Mouse (Mus musculus): Measurements from ENCODE around the gene Car9. TPM values are rescaled to one million over a fixed set of nuclear protein-coding genes. Genes with fewer than 3 reads are reported as not detected.

Car9 gene
- polyA plus RNA-seq, 1 experiment from 2014 or later, result 0.25 TPM

- Histone ChIP-seq H3K4me3 (peak overlapping the region; percentile 53; the same call in 1 of the 2 replicates), H3K9ac (peak overlapping the region; percentile 72; the same call in 1 of the 2 replicates), H3K27ac (no peak overlapping the region), H3K9me3 (no peaks in the 10 kb centered on the region), H3K36me3 (peaks cover 3% of the 10 kb centered on the region; the same call in 1 of the 2 replicates), H3K4me1 (replicated peaks) (peaks cover 42% of the 10 kb centered on the region), H3K27me3 (0 out of 2 replicates have a peak, but pooled peaks cover 4% of the 10 kb centered on the region), H3K4me2 (peak overlapping the region; percentile 77)
- no peak for ATAC-seq (ENCODE audit: low FRiP score)
- WGBS, result 77% methylated on average over 4 of the region's 4 CpGs
These were observed 8.8 kb upstream of the Car9 start for GRCm38 (mm10) chr4:43497946-43498345.

GRCm38 (mm10) chr4:43498983-43499382 lies 7.8 kb upstream of the Car9 start:
- H3K36me3 ChIP-seq, result peaks cover 3% of the 10 kb centered on the region; the same call in 1 of the 2 replicates
- H3K9ac ChIP-seq, result peak overlapping the region; percentile 72; the same call in 1 of the 2 replicates
- H3K4me1 ChIP-seq (replicated peaks), result peaks cover 39% of the 10 kb centered on the region
- WGBS, result 16% methylated on average over 8 of the region's 8 CpGs
- H3K4me3 ChIP-seq, result peak overlapping the region; percentile 53
- no peak overlapping the region for H3K27ac ChIP-seq
- 0 out of 2 replicates have a peak, but pooled peaks have one; percentile 12 for ATAC-seq (ENCODE audit: low FRiP score)
- H3K27me3 ChIP-seq, result 0 out of 2 replicates have a peak, but pooled peaks cover 6% of the 10 kb centered on the region
- no peaks in the 10 kb centered on the region for H3K9me3 ChIP-seq
- H3K4me2 ChIP-seq, result peak overlapping the region; percentile 77

GRCm38 (mm10) chr4:43499407-43500333 lies 7.1 kb upstream of the Car9 start, which contains the start of gene Arhgef39:
TSS of gene Arhgef39 (minus strand) at chr4:43499695.
- Histone ChIP-seq H3K4me3 (peak within 1 kb of the TSS; percentile 53), H3K36me3 (peaks cover 3% of the 10 kb centered on the region; the same call in 1 of the 2 replicates), H3K9me3 (no peaks in the 10 kb centered on the region), H3K27ac (no peak within 1 kb of the TSS), H3K9ac (peak within 1 kb of the TSS; percentile 72), H3K4me2 (peak within 1 kb of the TSS; percentile 77), H3K4me1 (replicated peaks) (peaks cover 32% of the 10 kb centered on the region), H3K27me3 (0 out of 2 replicates have a peak, but pooled peaks cover 6% of the 10 kb centered on the region)
- 7% methylated on average over 50 of the region's 50 CpGs for WGBS
- peak; percentile 81 for ATAC-seq (ENCODE audit: low FRiP score)

DNA sequence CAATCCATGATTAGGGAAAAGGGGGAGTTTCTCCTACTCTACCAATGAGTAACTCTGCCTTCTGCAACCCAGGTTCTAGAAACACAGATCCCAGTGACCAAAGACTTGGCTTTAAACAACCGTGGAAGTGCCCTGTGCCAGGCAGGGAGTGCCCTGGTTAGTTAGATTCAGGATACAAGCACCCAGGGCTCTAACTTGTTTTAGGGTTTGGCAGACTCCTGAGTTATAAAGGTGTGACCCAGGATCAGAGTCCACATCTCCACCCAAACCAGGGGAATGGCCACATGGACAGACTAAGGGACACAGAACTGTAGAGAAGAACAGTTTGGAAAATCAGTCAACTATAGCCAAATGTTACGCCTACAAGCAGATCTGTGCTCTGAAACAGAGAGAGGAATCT lies 3.7 kb upstream of the Car9 start:
- Histone ChIP-seq H3K9me3 (no peaks in the 10 kb centered on the region), H3K4me2 (no peak overlapping the region)

GRCm38 (mm10) chr4:43503506-43503905 lies 3.3 kb upstream of the Car9 start:
- H3K4me1 ChIP-seq (replicated peaks), result peaks cover 24% of the 10 kb centered on the region
- H3K4me2 ChIP-seq, result no peak overlapping the region
- 79% methylated on average over 6 of the region's 6 CpGs for WGBS
- ATAC-seq (ENCODE audit: low FRiP score), result no peak
- no peak overlapping the region for H3K27ac ChIP-seq
- peaks cover 28% of the 10 kb centered on the region for H3K27me3 ChIP-seq
- no peak overlapping the region for H3K9ac ChIP-seq
- no peaks in the 10 kb centered on the region for H3K36me3 ChIP-seq
- no peaks in the 10 kb centered on the region for H3K9me3 ChIP-seq
- no peak overlapping the region for H3K4me3 ChIP-seq

More for the DNA sequence above, 3.7 kb upstream of the Car9 start:
- Histone ChIP-seq H3K4me1 (replicated peaks) (peaks cover 24% of the 10 kb centered on the region), H3K36me3 (no peaks in the 10 kb centered on the region), H3K9ac (no peak overlapping the region), H3K27me3 (peaks cover 23% of the 10 kb centered on the region), H3K4me3 (no peak overlapping the region), H3K27ac (no peak overlapping the region)
- WGBS, result 79% methylated on average over 2 of the region's 2 CpGs
- ATAC-seq (ENCODE audit: low FRiP score), result no peak

DNA sequence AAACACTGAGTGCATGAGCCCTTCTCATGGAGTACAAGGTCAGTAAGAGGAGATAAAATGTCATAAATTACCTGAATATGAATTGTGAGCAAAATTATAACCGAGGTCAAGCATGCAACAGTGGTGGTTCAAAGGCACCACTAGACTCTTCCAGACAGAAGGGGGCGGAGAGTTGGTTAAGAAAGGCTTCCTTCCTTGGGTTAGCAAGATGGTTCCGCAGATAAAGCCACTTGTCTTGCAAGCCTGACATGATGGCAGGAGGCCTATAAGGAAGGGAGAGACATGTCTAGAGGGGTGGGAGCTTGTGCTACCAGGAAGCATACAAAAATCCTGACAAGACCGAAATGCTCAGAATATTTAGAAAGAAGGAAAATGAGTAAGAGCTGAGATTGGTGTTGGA lies 2.5 kb upstream of the Car9 start:
- no peaks in the 10 kb centered on the region for H3K9me3 ChIP-seq
- no peak overlapping the region for H3K4me2 ChIP-seq
- peaks cover 32% of the 10 kb centered on the region for H3K27me3 ChIP-seq
- H3K4me1 ChIP-seq (replicated peaks), result peaks cover 24% of the 10 kb centered on the region
- H3K36me3 ChIP-seq, result no peaks in the 10 kb centered on the region
- H3K9ac ChIP-seq, result no peak overlapping the region
- 84% methylated on average over 4 of the region's 4 CpGs for WGBS
- no peak overlapping the region for H3K4me3 ChIP-seq
- ATAC-seq (ENCODE audit: low FRiP score), result no peak
- H3K27ac ChIP-seq, result no peak overlapping the region

GRCm38 (mm10) chr4:43506074-43506473 lies 692 bp upstream of the Car9 start:
- Histone ChIP-seq H3K4me2 (no peak overlapping the region), H3K4me3 (no peak overlapping the region), H3K9me3 (no peaks in the 10 kb centered on the region), H3K4me1 (replicated peaks) (peaks cover 19% of the 10 kb centered on the region), H3K9ac (no peak overlapping the region), H3K27ac (no peak overlapping the region), H3K36me3 (no peaks in the 10 kb centered on the region), H3K27me3 (peaks cover 40% of the 10 kb centered on the region)
- WGBS, result 63% methylated on average over 8 of the region's 8 CpGs
- no peak for ATAC-seq (ENCODE audit: low FRiP score)

DNA sequence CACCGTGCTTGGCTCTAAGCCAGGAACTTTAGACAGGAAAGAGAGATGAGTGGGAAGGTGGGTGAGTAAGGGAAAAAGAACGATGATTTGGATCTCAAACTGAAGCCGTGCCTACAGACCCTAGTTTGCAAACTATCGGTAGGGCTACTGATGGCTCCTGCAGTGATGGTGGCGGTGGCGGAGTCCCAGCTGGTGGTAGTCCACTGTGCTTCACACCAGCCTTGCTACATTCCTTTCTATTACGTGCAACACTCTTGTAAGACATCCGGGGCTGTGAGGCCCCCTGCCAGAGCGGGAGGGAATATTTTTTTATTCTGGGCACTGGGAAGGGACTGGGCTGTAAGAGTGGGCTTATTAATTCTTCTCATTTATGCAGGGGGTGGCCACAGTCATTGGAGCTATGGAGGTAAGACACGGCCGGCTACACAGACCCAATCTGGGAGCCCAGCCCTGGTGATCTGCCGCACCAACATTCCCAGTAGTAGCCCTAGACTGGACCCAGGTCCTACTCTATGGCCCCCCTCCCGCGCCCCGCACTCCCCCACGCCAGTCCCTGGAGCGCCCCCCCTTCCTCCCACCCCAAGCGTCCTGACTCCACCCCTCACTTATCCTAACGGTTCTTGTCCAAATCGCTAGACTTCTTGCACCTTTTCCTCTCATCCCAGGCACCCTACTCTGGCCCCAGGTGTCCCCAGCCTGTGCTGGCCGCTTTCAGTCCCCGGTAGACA lies 1.3 kb downstream of the Car9 start:
- H3K9me3 ChIP-seq, result no peaks in the 10 kb centered on the region
- peak overlapping the region; percentile 31 for H3K4me3 ChIP-seq
- H3K9ac ChIP-seq, result peak overlapping the region; percentile 58; the same call in 1 of the 2 replicates
- WGBS, result 11% methylated on average over 21 of the region's 22 CpGs
- H3K27me3 ChIP-seq, result peaks cover 45% of the 10 kb centered on the region
- H3K4me1 ChIP-seq (replicated peaks), result peaks cover 19% of the 10 kb centered on the region
- peak; percentile 21; the same call in 1 of the 2 replicates for ATAC-seq (ENCODE audit: low FRiP score)
- no peaks in the 10 kb centered on the region for H3K36me3 ChIP-seq
- peak overlapping the region; percentile 54 for H3K4me2 ChIP-seq
- H3K27ac ChIP-seq, result no peak overlapping the region

DNA sequence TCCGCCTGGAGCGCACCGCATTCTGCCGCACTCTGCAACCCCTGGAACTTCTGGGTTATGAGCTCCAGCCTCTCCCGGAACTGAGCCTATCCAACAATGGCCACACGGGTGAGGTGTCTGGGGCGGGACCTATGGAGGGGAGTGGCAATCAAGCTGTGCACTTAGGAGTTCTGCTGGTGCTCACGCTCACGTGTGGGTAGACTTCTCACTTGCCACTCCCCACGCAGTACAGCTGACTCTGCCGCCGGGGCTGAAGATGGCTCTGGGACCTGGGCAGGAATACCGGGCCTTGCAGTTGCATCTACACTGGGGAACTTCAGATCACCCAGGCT lies 1.9 kb downstream of the Car9 start:
- peak; percentile 43; the same call in 1 of the 2 replicates for ATAC-seq (ENCODE audit: low FRiP score)
- H3K36me3 ChIP-seq, result no peaks in the 10 kb centered on the region
- peaks cover 19% of the 10 kb centered on the region for H3K4me1 ChIP-seq (replicated peaks)
- H3K4me3 ChIP-seq, result peak overlapping the region; percentile 31
- no peak overlapping the region for H3K27ac ChIP-seq
- peaks cover 44% of the 10 kb centered on the region for H3K27me3 ChIP-seq
- H3K4me2 ChIP-seq, result peak overlapping the region; percentile 54
- H3K9ac ChIP-seq, result peak overlapping the region; percentile 58; the same call in 1 of the 2 replicates
- WGBS, result 12% methylated on average over 13 of the region's 13 CpGs
- H3K9me3 ChIP-seq, result no peaks in the 10 kb centered on the region

- H3K4me2 ChIP-seq, result peak overlapping the region; percentile 54
- H3K4me1 ChIP-seq (replicated peaks), result peaks cover 19% of the 10 kb centered on the region
- H3K9me3 ChIP-seq, result no peaks in the 10 kb centered on the region
- no peak overlapping the region for H3K27ac ChIP-seq
- H3K36me3 ChIP-seq, result no peaks in the 10 kb centered on the region
- peaks cover 43% of the 10 kb centered on the region for H3K27me3 ChIP-seq
- H3K9ac ChIP-seq, result peak overlapping the region; percentile 58; the same call in 1 of the 2 replicates
- no peak overlapping the region for H3K4me3 ChIP-seq
- ATAC-seq (ENCODE audit: low FRiP score), result no peak
- WGBS, result 19% methylated on average over 9 of the region's 9 CpGs
These were observed 2.3 kb downstream of the Car9 start for GRCm38 (mm10) chr4:43509109-43509508.

DNA sequence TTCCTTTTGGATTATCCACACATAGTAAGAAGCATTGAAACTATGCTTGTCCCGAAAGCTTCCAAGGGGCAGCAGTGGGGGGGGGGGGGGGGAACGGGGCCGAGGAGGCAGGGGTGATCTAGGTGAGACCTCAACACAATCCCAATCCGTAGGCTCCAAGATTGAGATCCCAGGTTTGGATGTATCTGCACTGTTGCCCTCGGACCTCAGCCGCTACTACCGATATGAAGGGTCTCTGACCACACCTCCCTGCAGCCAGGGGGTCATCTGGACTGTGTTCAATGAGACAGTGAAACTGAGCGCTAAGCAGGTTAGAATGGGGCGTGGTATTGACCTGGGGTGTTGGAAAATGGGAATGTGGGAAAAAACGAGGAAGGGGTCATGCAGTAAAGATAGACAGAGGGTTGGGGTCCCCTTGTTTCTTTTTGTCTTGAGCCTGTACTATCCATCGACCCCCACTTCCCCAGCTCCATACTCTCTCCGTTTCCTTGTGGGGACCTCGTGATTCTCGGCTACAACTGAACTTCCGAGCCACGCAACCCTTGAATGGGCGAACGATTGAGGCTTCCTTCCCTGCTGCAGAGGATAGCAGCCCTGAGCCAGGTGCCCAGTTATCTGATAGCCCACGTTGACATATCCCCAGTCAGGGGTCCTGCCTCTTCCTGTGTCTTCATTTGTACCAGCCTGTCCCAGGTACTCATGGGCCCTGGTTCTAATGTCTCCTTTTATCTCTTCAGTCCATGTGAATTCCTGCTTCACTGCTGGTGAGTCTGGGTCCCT lies 5.1 kb downstream of the Car9 start:
- peaks cover 19% of the 10 kb centered on the region for H3K4me1 ChIP-seq (replicated peaks)
- no peaks in the 10 kb centered on the region for H3K9me3 ChIP-seq
- peaks cover 37% of the 10 kb centered on the region for H3K27me3 ChIP-seq
- 82% methylated on average over 19 of the region's 19 CpGs for WGBS
- H3K27ac ChIP-seq, result no peak overlapping the region
- H3K4me3 ChIP-seq, result no peak overlapping the region
- H3K4me2 ChIP-seq, result no peak overlapping the region
- no peaks in the 10 kb centered on the region for H3K36me3 ChIP-seq
- no peak for ATAC-seq (ENCODE audit: low FRiP score)
- no peak overlapping the region for H3K9ac ChIP-seq

Measured in hindbrain, embryonic 13.5 days (tissue).